Mouse (Mus musculus) megakaryocyte, embryonic 14.5 days (primary cell): Measurements from ENCODE around the gene Timp4. TPM values are rescaled to one million over a fixed set of nuclear protein-coding genes. Genes with fewer than 3 reads are reported as not detected.

Experiments
- H3K27me3 ChIP-seq: replicated peaks from 2 replicates; pipeline ENCODE3; 2012; ENCODE audit warnings: inconsistent platforms
- H3K36me3 ChIP-seq: replicated peaks from 2 replicates; pipeline ENCODE3; 2012; ENCODE audit warnings: low read length, inconsistent platforms, mixed read lengths
- H3K4me1 ChIP-seq: 2 replicates; pipeline ENCODE4 v1.6.1; 2012; ENCODE audit warnings: inconsistent platforms
- H3K4me3 ChIP-seq: replicated peaks from 2 replicates; pipeline ENCODE3; 2012; ENCODE audit warnings: moderate library complexity, mild to moderate bottlenecking, inconsistent platforms
- H3K9me3 ChIP-seq: 2 replicates; pipeline ENCODE4 v1.6.1; 2012; ENCODE audit warnings: inconsistent platforms
- FLI1 ChIP-seq: IDR thresholded peaks from 2 replicates; pipeline ENCODE4 v1.6.1; 2012; ENCODE audit warnings: low read length, inconsistent platforms, mixed read lengths
- GATA1 ChIP-seq: IDR thresholded peaks from 3 replicates; pipeline ENCODE4 v1.6.1; 2012; ENCODE audit warnings: mixed read lengths, low read length, inconsistent platforms, borderline replicate concordance
- polyA plus RNA-seq: library from polyadenylated mRNA; stranded (reverse); fragments of >175 nt; gene quantifications from 2 replicates; pipeline ENCODE4 v1.2.3, GENCODE M21; 2012; ENCODE audit warnings: low replicate concordance; ENCODE audit not compliant: insufficient read depth

Gene Timp4
- polyA plus RNA-seq, 1 experiment, result not detected

- H3K36me3 ChIP-seq, result no peaks in the 10 kb centered on the region
- peaks cover 37% of the 10 kb centered on the region for H3K27me3 ChIP-seq
- no peak overlapping the region for H3K4me3 ChIP-seq
- H3K9me3 ChIP-seq, result peaks cover 9% of the 10 kb centered on the region
- peaks cover 8% of the 10 kb centered on the region for H3K4me1 ChIP-seq
- no peak for TF ChIP-seq GATA1
- TF ChIP-seq FLI1, result no peak
Observed at GRCm38 (mm10) chr6:115210820-115211219, 41.2 kb downstream of the Timp4 start.

GRCm38 (mm10) chr6:115210187-115210586 is 41.8 kb downstream of the Timp4 start:
- H3K9me3 ChIP-seq, result peaks cover 9% of the 10 kb centered on the region
- H3K36me3 ChIP-seq, result no peaks in the 10 kb centered on the region
- peaks cover 8% of the 10 kb centered on the region for H3K4me1 ChIP-seq
- H3K4me3 ChIP-seq, result no peak overlapping the region
- H3K27me3 ChIP-seq, result peaks cover 34% of the 10 kb centered on the region
- TF ChIP-seq FLI1 (no peak), GATA1 (no peak)

GRCm38 (mm10) chr6:115203029-115203428 is 49.0 kb downstream of the Timp4 start:
- H3K4me1 ChIP-seq, result no peaks in the 10 kb centered on the region
- H3K4me3 ChIP-seq, result no peak overlapping the region
- H3K9me3 ChIP-seq, result no peaks in the 10 kb centered on the region; the same call in 1 of the 2 replicates
- no peaks in the 10 kb centered on the region for H3K27me3 ChIP-seq
- TF ChIP-seq GATA1 (no peak), FLI1 (no peak)
- H3K36me3 ChIP-seq, result no peaks in the 10 kb centered on the region

- TF ChIP-seq GATA1 (no peak), FLI1 (no peak)
- peaks cover 2% of the 10 kb centered on the region for H3K27me3 ChIP-seq
- H3K4me1 ChIP-seq, result no peaks in the 10 kb centered on the region
- H3K4me3 ChIP-seq, result no peak overlapping the region
- no peaks in the 10 kb centered on the region for H3K36me3 ChIP-seq
- H3K9me3 ChIP-seq, result no peaks in the 10 kb centered on the region; the same call in 1 of the 2 replicates
Observed at GRCm38 (mm10) chr6:115200753-115201152, 51.3 kb downstream of the Timp4 start.

Other genes starting within 250 kb of the Timp4 start
- gene Tamm41, start 214.3 kb downstream of the Timp4 start, polyA plus RNA-seq, result 10.1 and 11.7 TPM in 2 replicates
- gene Syn2, start 117.3 kb downstream of the Timp4 start, polyA plus RNA-seq, result 0.94 and 0.96 TPM in 2 replicates
- not detected in 2 replicates for gene Gm17482, start 24.9 kb downstream of the Timp4 start, polyA plus RNA-seq
- gene Pparg, start 108.7 kb upstream of the Timp4 start, polyA plus RNA-seq, result 0.79 and 4.3 TPM in 2 replicates